8 mouse cellular contexts compared by ENCODE assay signal in genomic region chr12:35981732-35982360, GRCm38 (mm10). TPM values are rescaled to one million over a fixed set of nuclear protein-coding genes. Genes with fewer than 3 reads are reported as not detected.
DNase-seq lines count a peak whose midpoint lies in the region; ATAC-seq and TF ChIP-seq lines count a peak whose summit lies in the region.

No protein-coding gene starts in this region.

- peak; percentile 75 for DNase-seq in MN1 (ENCODE audit: low spot score)
- DNase-seq in lung, adult 2 months = peak; percentile 29
- peak; percentile 75 for DNase-seq in retina, embryonic 14.5 days (ENCODE audit: low spot score)
- no peak for DNase-seq in spleen, postnatal 14 days (ENCODE audit: low spot score in 2 of 2)
- no peak for DNase-seq in right cerebral cortex, postnatal 4 days
- no peak for DNase-seq in gastrocnemius, adult 18-20 months (ENCODE audit: low spot score)

- TF ChIP-seq CTCF in lung, adult 2 months (IDR thresholded peaks at IDR 0.05; ENCODE audit: insufficient read depth, low read length) = no peak

- no peaks in the 10 kb centered on the region for H3K36me3 ChIP-seq in hindbrain, embryonic 12.5 days

- H3K4me2 ChIP-seq in hindbrain, embryonic 12.5 days (replicated peaks) = no peak overlapping the region

- no peaks in the 10 kb centered on the region for H3K9me3 ChIP-seq in hindbrain, embryonic 12.5 days (replicated peaks)

- no peak overlapping the region for H3K27ac ChIP-seq in hindbrain, embryonic 12.5 days

- TF ChIP-seq POLR2A in lung, adult 2 months (IDR thresholded peaks at IDR 0.05; ENCODE audit: borderline replicate concordance, extremely low read depth, low read depth, low read length) = no peak

- H3K9ac ChIP-seq in hindbrain, embryonic 12.5 days = no peak overlapping the region

- H3K4me3 ChIP-seq in hindbrain, embryonic 12.5 days = no peak overlapping the region
- no peak overlapping the region for H3K4me3 ChIP-seq in lung, adult 2 months (replicated peaks; ENCODE audit: extremely low read depth, low read depth, low read length)

- WGBS in hindbrain, embryonic 12.5 days = 51% methylated on average over 6 of the region's 6 CpGs
- 18% methylated on average over 6 of the region's 6 CpGs for WGBS in lung, adult 2 months

- no peaks in the 10 kb centered on the region for H3K27me3 ChIP-seq in hindbrain, embryonic 12.5 days

- peak; percentile 70 for ATAC-seq in erythroid progenitor cell, adult 5-6 weeks (replicated peaks; ENCODE audit: low FRiP score, poor library complexity, severe bottlenecking)
- peak; percentile 96 for ATAC-seq in hindbrain, embryonic 12.5 days (ENCODE audit: low FRiP score)

- peaks cover 9% of the 10 kb centered on the region for H3K4me1 ChIP-seq in hindbrain, embryonic 12.5 days
- peaks cover 5% of the 10 kb centered on the region; the same call in 1 of the 2 replicates for H3K4me1 ChIP-seq in lung, adult 2 months (ENCODE audit: control insufficient read depth, insufficient read depth, low read length)

RNA-seq across cellular contexts. Expression of gene Agr2, which starts 10.9 kb away (rescaled TPM):
- total RNA-seq in erythroid progenitor cell, adult 5-6 weeks (2015; ENCODE audit: low replicate concordance) = not detected in 2 replicates
- not detected in 2 replicates for total RNA-seq in erythroid progenitor cell, adult 5-6 weeks (2017; ENCODE audit: low replicate concordance)
- polyA plus RNA-seq in hindbrain, embryonic 12.5 days (2016; fragmentation: Nextera tagmentation; extraction: Ambion mirVana) = 0.28 and 0.42 TPM in 2 replicates
- 1.5 and 6.1 TPM in 2 replicates for polyA plus RNA-seq in lung, adult 2 months (2012; rRNA removed)
- total RNA-seq in gastrocnemius, adult 18-20 months (2021) = not detected

RNA-seq across cellular contexts. Expression of gene Agr3, which starts 56.4 kb away (rescaled TPM):
- total RNA-seq in erythroid progenitor cell, adult 5-6 weeks (2015; ENCODE audit: low replicate concordance) = not detected in 2 replicates
- not detected in 2 replicates for total RNA-seq in erythroid progenitor cell, adult 5-6 weeks (2017; ENCODE audit: low replicate concordance)
- polyA plus RNA-seq in hindbrain, embryonic 12.5 days (2016; fragmentation: Nextera tagmentation; extraction: Ambion mirVana) = not detected in 2 replicates
- polyA plus RNA-seq in lung, adult 2 months (2012; rRNA removed) = 1.6 and 2.6 TPM in 2 replicates
- total RNA-seq in gastrocnemius, adult 18-20 months (2021) = not detected

Comparison
In these comparisons a context has a peak if more than half of its experiments do, and no peak if none do; other contexts are left out.
1. DNase-seq: peak in MN1 (single experiment), lung, adult 2 months (single experiment) and retina, embryonic 14.5 days (single experiment); none in spleen, postnatal 14 days (0 of 2), right cerebral cortex, postnatal 4 days (single experiment) and gastrocnemius, adult 18-20 months (single experiment).